Mouse (Mus musculus) megakaryocyte, embryonic 14.5 days (primary cell): ENCODE measurements around the gene Ankrd61.

Experiments used
- FLI1 ChIP-seq: IDR thresholded peaks from 2 replicates; pipeline ENCODE4 v1.6.1; 2012; ENCODE audit warnings: low read length, inconsistent platforms, mixed read lengths
- GATA1 ChIP-seq: IDR thresholded peaks from 3 replicates; pipeline ENCODE4 v1.6.1; 2012; ENCODE audit warnings: mixed read lengths, low read length, inconsistent platforms, borderline replicate concordance

GRCm38 (mm10) chr5:143903813-143904212, 6.3 kb upstream of the Ankrd61 start:
- TF ChIP-seq GATA1: no peak
- no peak for TF ChIP-seq FLI1
